Mouse (Mus musculus): ENCODE results near the gene Sf3a1. TPM values are rescaled to one million over a fixed set of nuclear protein-coding genes. Genes with fewer than 3 reads are reported as not detected.

Gene Sf3a1
- polyA plus RNA-seq, 1 experiment from 2014 or later = 97.1 TPM

DNA sequence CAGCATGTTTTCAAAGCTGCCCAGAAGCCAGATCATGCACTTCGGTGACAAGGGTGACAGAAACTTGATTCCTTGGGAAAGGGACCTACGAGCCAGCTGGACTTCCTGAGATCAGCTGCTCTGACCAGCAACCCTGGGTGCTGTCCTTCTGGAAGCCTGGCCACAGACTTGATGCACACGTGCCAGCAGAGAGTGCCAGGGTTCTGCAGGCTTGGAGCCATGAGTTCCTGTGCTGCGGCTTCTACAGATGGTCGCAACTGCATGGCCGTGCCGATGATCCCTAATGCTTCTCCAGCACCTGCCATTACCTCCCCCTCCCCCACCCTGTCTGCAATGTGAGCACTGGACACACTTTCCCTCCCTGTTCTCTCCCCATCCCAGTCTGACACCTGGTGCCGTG lies 68.3 kb downstream of the Sf3a1 start:
- H3K4me3 ChIP-seq = no peak overlapping the region
- H3K9me3 ChIP-seq (replicated peaks) = no peaks in the 10 kb centered on the region
- no peaks in the 10 kb centered on the region for H3K36me3 ChIP-seq
- 62% methylated on average over 8 of the region's 8 CpGs for whole genome bisulfite sequencing
- H3K27ac ChIP-seq (replicated peaks) = no peak overlapping the region
- no peaks in the 10 kb centered on the region for H3K27me3 ChIP-seq (ENCODE audit: low read depth, poor library complexity, severe bottlenecking)
- H3K4me1 ChIP-seq = peaks cover 12% of the 10 kb centered on the region
- no peak for DNase-seq (ENCODE audit: low spot score)

DNA sequence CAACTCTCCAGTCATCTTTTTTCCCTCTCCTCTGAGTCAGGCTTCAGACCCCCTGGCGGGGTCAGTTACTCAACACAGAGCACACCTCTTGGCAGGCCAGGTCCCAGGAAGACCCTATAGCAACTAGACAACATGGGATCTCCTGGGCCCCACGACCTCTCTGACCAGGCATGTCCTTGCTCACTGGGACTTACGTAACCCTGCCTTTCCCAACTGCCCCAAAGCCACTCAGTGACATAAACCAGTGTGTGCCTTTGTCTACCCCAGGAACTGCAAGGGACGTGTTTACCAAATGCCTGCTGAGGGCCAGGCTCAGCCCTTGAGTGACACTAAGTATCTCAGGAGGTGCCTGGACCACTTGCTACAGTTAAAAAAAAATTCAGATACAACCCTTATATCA lies 69.7 kb downstream of the Sf3a1 start:
- 0 out of 2 replicates have a peak overlapping the region, but pooled peaks have one; percentile 23 for H3K27ac ChIP-seq (replicated peaks)

DNA sequence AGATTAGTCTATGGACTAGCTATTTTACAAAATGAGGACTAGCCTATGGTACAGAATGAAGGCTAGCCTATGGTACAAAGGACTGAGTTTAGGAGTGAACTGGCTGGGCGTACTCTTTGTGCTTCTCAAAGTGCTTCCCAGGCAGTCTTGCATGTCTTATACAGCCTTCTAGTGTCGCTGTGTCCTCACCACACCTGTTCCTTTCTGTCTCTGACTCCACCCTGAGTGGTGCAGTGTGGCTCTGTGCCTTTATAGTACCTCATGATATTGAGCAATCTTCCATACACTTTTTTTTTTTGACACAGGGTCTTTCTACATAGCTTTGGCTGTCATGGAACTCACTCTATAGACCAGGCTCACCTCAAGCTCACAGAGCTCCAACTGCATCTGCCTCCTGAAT lies 71.3 kb downstream of the Sf3a1 start:
- Histone ChIP-seq H3K9me3 (replicated peaks) (no peaks in the 10 kb centered on the region), H3K27ac (replicated peaks) (no peak overlapping the region), H3K36me3 (no peaks in the 10 kb centered on the region), H3K27me3 (ENCODE audit: low read depth, poor library complexity, severe bottlenecking) (no peaks in the 10 kb centered on the region), H3K4me1 (peaks cover 14% of the 10 kb centered on the region), H3K4me3 (no peak overlapping the region)
- no peak for DNase-seq (ENCODE audit: low spot score)
- 98% methylated on average over 2 of the region's 2 CpGs for WGBS

More for the DNA sequence above, 69.7 kb downstream of the Sf3a1 start:
- no peaks in the 10 kb centered on the region for H3K9me3 ChIP-seq (replicated peaks)
- no peaks in the 10 kb centered on the region for H3K27me3 ChIP-seq (ENCODE audit: low read depth, poor library complexity, severe bottlenecking)
- H3K36me3 ChIP-seq = no peaks in the 10 kb centered on the region
- H3K4me3 ChIP-seq = no peak overlapping the region
- DNase-seq (ENCODE audit: low spot score) = no peak
- WGBS = 67% methylated on average over 4 of the region's 4 CpGs
- peaks cover 12% of the 10 kb centered on the region for H3K4me1 ChIP-seq

Small RNA genes within 50 kb of the gene (microRNA-seq; reads per million reads assigned to microRNA genes)
- gene Mir3060 = 6.3 reads per million, percentile 15 among the genes with 10 or more reads in this experiment

Other genes with a start within 250 kb of the Sf3a1 start
- gene Slc35e4, start 245.7 kb upstream of the Sf3a1 start, polyA plus RNA-seq (2016; fragmentation: Nextera tagmentation; extraction: Ambion mirVana) = 5.2 and 5.5 TPM in 2 replicates
- 24.5 and 28.1 TPM in 2 replicates for gene Tcn2, start 228.2 kb upstream of the Sf3a1 start, polyA plus RNA-seq (2016; fragmentation: Nextera tagmentation; extraction: Ambion mirVana)
- gene Pes1, start 196.4 kb upstream of the Sf3a1 start, polyA plus RNA-seq (2016; fragmentation: Nextera tagmentation; extraction: Ambion mirVana) = 96.3 and 103 TPM in 2 replicates
- gene 4930556J24Rik, start 183.6 kb upstream of the Sf3a1 start, polyA plus RNA-seq (2016; fragmentation: Nextera tagmentation; extraction: Ambion mirVana) = 0.19 and 0.33 TPM in 2 replicates
- 0.16 TPM in 2 replicates for gene Gal3st1, start 176.7 kb upstream of the Sf3a1 start, polyA plus RNA-seq (2016; fragmentation: Nextera tagmentation; extraction: Ambion mirVana)
- not detected in 2 replicates for gene Sec14l4, start 128.9 kb upstream of the Sf3a1 start, polyA plus RNA-seq (2016; fragmentation: Nextera tagmentation; extraction: Ambion mirVana)
- not detected in 2 replicates for gene Sec14l3, start 95.5 kb upstream of the Sf3a1 start, polyA plus RNA-seq (2016; fragmentation: Nextera tagmentation; extraction: Ambion mirVana)
- 8.1 and 10.3 TPM in 2 replicates for gene Mtfp1, start 64.9 kb upstream of the Sf3a1 start, polyA plus RNA-seq (2016; fragmentation: Nextera tagmentation; extraction: Ambion mirVana)
- gene Sec14l2, start 36.9 kb upstream of the Sf3a1 start, polyA plus RNA-seq (2016; fragmentation: Nextera tagmentation; extraction: Ambion mirVana) = 2.2 and 2.9 TPM in 2 replicates
- gene Rnf215, start 25.1 kb upstream of the Sf3a1 start, polyA plus RNA-seq (2016; fragmentation: Nextera tagmentation; extraction: Ambion mirVana) = 21.3 and 29.3 TPM in 2 replicates
- gene Ccdc157, start 57 bp upstream of the Sf3a1 start, polyA plus RNA-seq (2016; fragmentation: Nextera tagmentation; extraction: Ambion mirVana) = 6.9 and 8.3 TPM in 2 replicates
- gene Tbc1d10a, start 26.4 kb downstream of the Sf3a1 start, polyA plus RNA-seq (2016; fragmentation: Nextera tagmentation; extraction: Ambion mirVana) = 26.3 and 26.4 TPM in 2 replicates
- 2.7 and 3.4 TPM in 2 replicates for gene Castor1, start 57.9 kb downstream of the Sf3a1 start, polyA plus RNA-seq (2016; fragmentation: Nextera tagmentation; extraction: Ambion mirVana)
- gene Osm, start 76.1 kb downstream of the Sf3a1 start, polyA plus RNA-seq (2016; fragmentation: Nextera tagmentation; extraction: Ambion mirVana) = 0.05 TPM in 1 of 2 replicates, not detected in the other
- 0.21 TPM in 1 of 2 replicates, not detected in the other for gene Lif, start 97.2 kb downstream of the Sf3a1 start, polyA plus RNA-seq (2016; fragmentation: Nextera tagmentation; extraction: Ambion mirVana)